ENCODE assay signal across 25 mouse cellular contexts in the genomic region with DNA sequence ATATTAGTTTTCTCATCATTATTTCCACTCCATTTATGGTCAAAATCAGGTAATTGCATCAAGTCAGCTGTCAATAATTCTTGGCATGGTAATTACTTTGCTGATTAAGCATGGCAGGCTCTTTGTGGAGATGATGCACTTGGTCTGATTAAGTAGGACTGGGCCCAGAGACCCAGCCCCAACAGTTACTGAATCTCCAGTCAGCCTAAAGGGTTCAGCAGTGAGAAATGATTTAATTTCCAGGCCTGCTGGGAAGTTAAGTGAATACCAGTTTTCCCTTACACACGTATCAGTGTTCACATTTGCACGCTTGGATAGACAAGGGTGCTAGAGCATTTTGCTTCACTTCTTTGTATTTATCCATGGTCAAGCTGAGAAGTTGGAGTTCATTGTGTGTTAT.
"Had no signal": no experiment of that assay in that cellular context is flagged by ENCODE, and none has a peak within 500 bp of the region (broad histone marks: within the 10 kb centered on the region; RNA-seq: fewer than 3 reads in every experiment).

No protein-coding gene starts in this region.

- DNase-seq: gastrocnemius, adult 2 months; gastrocnemius, postnatal 10 days; gastrocnemius, postnatal 25 days; heart, adult 11 months; heart, adult 2 months; heart, postnatal 10 days; heart, postnatal 4 days; kidney, adult 18-20 months; kidney, adult 8-10 months; kidney, postnatal 10 days; kidney, postnatal 25 days; kidney, postnatal 4 days; left cerebral cortex, postnatal 4 days had no signal

- H3K27ac ChIP-seq: gastrocnemius, adult 2 months; heart, adult 2 months; hindbrain, embryonic 14.5 days; intestine, embryonic 15.5 days; layer of hippocampus, adult 2 months; left cerebral cortex, adult 2 months; limb, embryonic 13.5 days; limb, embryonic 15.5 days; liver, embryonic 12.5 days; liver, embryonic 14.5 days had no signal

- H3K36me3 ChIP-seq: intestine, embryonic 15.5 days; limb, embryonic 13.5 days; limb, embryonic 15.5 days; liver, embryonic 12.5 days had no signal

- H3K4me3 ChIP-seq: gastrocnemius, adult 2 months; heart, adult 2 months; intestine, embryonic 15.5 days; layer of hippocampus, adult 2 months; left cerebral cortex, adult 2 months; limb, embryonic 13.5 days; limb, embryonic 15.5 days; liver, embryonic 12.5 days had no signal

- H3K27me3 ChIP-seq: intestine, embryonic 15.5 days; limb, embryonic 13.5 days; limb, embryonic 15.5 days; liver, embryonic 12.5 days had no signal

- H3K9me3 ChIP-seq: intestine, embryonic 15.5 days; limb, embryonic 13.5 days; limb, embryonic 15.5 days; liver, embryonic 12.5 days had no signal

- ATAC-seq: hindbrain, embryonic 16.5 days; inflammation-experienced regulatory T-cells, adult 6 months; intestine, embryonic 15.5 days; intestine, postnatal 0 days; liver, embryonic 12.5 days had no signal

- H3K4me2 ChIP-seq: heart, embryonic 11.5 days; hindbrain, embryonic 14.5 days; intestine, embryonic 15.5 days; limb, embryonic 13.5 days; limb, embryonic 15.5 days; liver, embryonic 12.5 days had no signal

- H3K9ac ChIP-seq: hindbrain, embryonic 14.5 days; intestine, embryonic 15.5 days; limb, embryonic 13.5 days; limb, embryonic 15.5 days; liver, embryonic 12.5 days; liver, embryonic 14.5 days had no signal

- H3K4me1 ChIP-seq: intestine, embryonic 15.5 days; liver, embryonic 12.5 days had no signal
